Mouse (Mus musculus) midbrain, embryonic 12.5 days (tissue): Measurements from ENCODE around the gene Gm17467. TPM values are rescaled to one million over a fixed set of nuclear protein-coding genes. Genes with fewer than 3 reads are reported as not detected.
"Not testable (repeated sequence)": the region's sequence is repeated elsewhere in the genome, so short reads cannot be mapped to it uniquely, and the experiment has no call there.

ENCODE experiments used
- ATAC-seq: fragments of 200-750 bp; cut with Nextera tagmentation; 2 replicates; pipeline ENCODE4 v1.8.0; 2017; ENCODE audit warnings: low read depth, moderate TSS enrichment, moderate library complexity; ENCODE audit not compliant: low FRiP score
- H3K27ac ChIP-seq: fragments of 300-500 bp; sonication (generic); replicated peaks from 2 replicates; pipeline ENCODE4 v1.5.1; 2016; ENCODE audit warnings: mild to moderate bottlenecking
- H3K27me3 ChIP-seq: fragments of 300-500 bp; sonication (generic); 2 replicates; pipeline ENCODE4 v1.6.1; 2016; ENCODE audit warnings: mild to moderate bottlenecking
- H3K36me3 ChIP-seq: fragments of 300-500 bp; sonication (generic); 2 replicates; pipeline ENCODE4 v1.6.1; 2016
- H3K4me1 ChIP-seq: fragments of 300-500 bp; sonication (generic); 2 replicates; pipeline ENCODE4 v1.6.1; 2016
- H3K4me2 ChIP-seq: fragments of 300-500 bp; sonication (generic); replicated peaks from 2 replicates; pipeline ENCODE4 v1.6.1; 2016; ENCODE audit warnings: mild to moderate bottlenecking, moderate library complexity
- H3K4me3 ChIP-seq: fragments of 300-500 bp; sonication (generic); 2 replicates; pipeline ENCODE4 v1.5.1; 2016; ENCODE audit warnings: mild to moderate bottlenecking
- H3K9ac ChIP-seq: fragments of 300-500 bp; sonication (generic); replicated peaks from 2 replicates; pipeline ENCODE4 v1.6.1; 2016; ENCODE audit warnings: mild to moderate bottlenecking, moderate library complexity
- H3K9me3 ChIP-seq: fragments of 300-500 bp; sonication (generic); 2 replicates; pipeline ENCODE4 v1.6.1; 2016; ENCODE audit warnings: mild to moderate bottlenecking
- WGBS: fragments of 180-500 bp; shearing (Covaris S2); methylation state at CpG from one replicate; pipeline ENCODE4 v1.1.7; 2016; 5-methylcytosine and 5-hydroxymethylcytosine counted together
- polyA plus RNA-seq: library from polyadenylated mRNA; unstranded; fragments of >200 nt; fragmentation: Nextera tagmentation; extraction: Ambion mirVana; gene quantifications from 2 replicates; pipeline ENCODE4 v1.2.1, GENCODE M21; 2016

The Gm17467 gene
- not detected in 2 replicates for polyA plus RNA-seq

DNA sequence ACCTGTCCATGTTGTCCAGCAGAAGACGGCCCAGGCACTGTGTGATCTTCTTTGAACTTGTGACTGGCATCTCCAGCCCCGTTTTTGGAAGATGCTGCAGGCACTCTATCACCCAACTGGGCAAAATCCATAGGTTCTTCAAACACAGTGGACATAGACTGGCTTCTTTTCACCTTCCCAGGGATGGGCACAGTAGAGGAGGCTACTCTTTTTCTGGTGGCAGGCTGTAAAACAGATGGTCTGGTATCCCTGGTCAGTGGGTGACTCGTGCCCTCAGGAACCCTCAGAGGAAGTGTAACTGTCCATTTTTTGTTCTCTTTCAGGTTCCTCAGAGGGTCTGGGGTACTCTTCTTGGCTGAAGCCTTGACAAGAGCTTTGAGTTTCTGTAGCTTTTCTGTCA is at the start of gene Gm17467:
Gene Gm17467, minus strand, starts transcription at position 101 of the 400 bp plus-strand sequence.
- no CpG with 5 or more reads among the region's 3 CpGs for WGBS
- not testable (repeated sequence) for H3K27ac ChIP-seq, H3K9me3 ChIP-seq, H3K36me3 ChIP-seq, H3K4me3 ChIP-seq, H3K27me3 ChIP-seq, H3K9ac ChIP-seq, H3K4me2 ChIP-seq, ATAC-seq, H3K4me1 ChIP-seq

Other genes starting within 250 kb of the Gm17467 start
- gene Cldn34c2, start 123.1 kb downstream of the Gm17467 start, polyA plus RNA-seq, result not detected in 2 replicates
- gene Cldn34c3, start 88.9 kb upstream of the Gm17467 start, polyA plus RNA-seq, result not detected in 2 replicates